Mouse (Mus musculus): Measurements from ENCODE around the gene Mdn1.

DNA sequence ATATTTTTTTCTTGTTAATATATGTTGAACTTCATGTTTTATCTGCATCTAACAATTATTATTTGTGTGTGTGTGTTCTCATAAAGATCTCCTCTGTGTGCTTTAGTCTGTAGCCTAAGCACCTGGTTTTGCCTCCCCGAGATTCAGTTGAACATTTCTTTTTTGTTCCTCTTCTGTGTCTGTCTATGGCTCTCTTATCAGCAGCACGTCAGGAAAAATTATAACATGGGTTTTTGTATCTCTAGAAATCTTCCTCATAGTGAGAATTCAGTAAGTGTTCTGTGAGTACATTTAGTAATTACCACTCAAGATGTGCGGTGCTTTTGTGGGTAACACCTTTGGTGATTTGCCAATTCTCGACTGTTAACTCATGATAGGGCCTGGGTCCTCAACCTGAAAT, 8.9 kb downstream of the Mdn1 start:
- TF ChIP-seq CTCF (IDR thresholded peaks at IDR 0.05; ENCODE audit: low read depth) (no peak), EP300 (IDR thresholded peaks at IDR 0.05; ENCODE audit: low read depth) (no peak)
